Mouse (Mus musculus) cerebellum, postnatal 36 days (tissue): ENCODE measurements around the gene Rlbp1.

ENCODE experiments used
- DNase-seq, 2 experiments: peaks; one replicate each; pipeline ENCODE4 v3.0.0; 2021 to 2022; ENCODE audit warnings: mixed read lengths in 2 of 2

The Rlbp1 gene

GRCm38 (mm10) chr7:79375594-79375993 is 11.3 kb downstream of the Rlbp1 start:
- DNase-seq = no peak

GRCm38 (mm10) chr7:79374017-79374416 is 12.8 kb downstream of the Rlbp1 start:
- no peak for DNase-seq

GRCm38 (mm10) chr7:79371321-79371879 is 15.4 kb downstream of the Rlbp1 start:
- DNase-seq = peak; percentile 50

- DNase-seq = no peak
These were observed 17.4 kb downstream of the Rlbp1 start for GRCm38 (mm10) chr7:79369416-79369815.

GRCm38 (mm10) chr7:79368664-79369063 is 18.2 kb downstream of the Rlbp1 start:
- no peak for DNase-seq

- DNase-seq = peak in 1 of 2 experiments; percentile 19
These were observed 23.3 kb downstream of the Rlbp1 start for GRCm38 (mm10) chr7:79363370-79364043.

- no peak for DNase-seq
These were observed 24.0 kb downstream of the Rlbp1 start for GRCm38 (mm10) chr7:79362830-79363229.

GRCm38 (mm10) chr7:79362208-79362607 is 24.6 kb downstream of the Rlbp1 start:
- DNase-seq = no peak

- DNase-seq = no peak
These were observed 26.8 kb downstream of the Rlbp1 start for GRCm38 (mm10) chr7:79360056-79360455.

GRCm38 (mm10) chr7:79359183-79359435 is 27.7 kb downstream of the Rlbp1 start:
- DNase-seq = no peak

- no peak for DNase-seq
These were observed 28.3 kb downstream of the Rlbp1 start for GRCm38 (mm10) chr7:79358350-79359182.

GRCm38 (mm10) chr7:79349738-79350386 is 37.0 kb downstream of the Rlbp1 start:
- DNase-seq = peak; percentile 74 to 84

GRCm38 (mm10) chr7:79348816-79349215 is 38.0 kb downstream of the Rlbp1 start:
- DNase-seq = no peak

GRCm38 (mm10) chr7:79347108-79347813 is 39.6 kb downstream of the Rlbp1 start:
- no peak for DNase-seq

GRCm38 (mm10) chr7:79346555-79347075 is 40.2 kb downstream of the Rlbp1 start:
- no peak for DNase-seq

- DNase-seq = peak; percentile 45 to 52
These were observed 40.9 kb downstream of the Rlbp1 start for GRCm38 (mm10) chr7:79345902-79346301.

- DNase-seq = no peak
These were observed 50.4 kb downstream of the Rlbp1 start for GRCm38 (mm10) chr7:79336362-79336910.

GRCm38 (mm10) chr7:79333419-79333818 is 53.4 kb downstream of the Rlbp1 start:
- no peak for DNase-seq

- DNase-seq = no peak
These were observed 55.7 kb downstream of the Rlbp1 start for GRCm38 (mm10) chr7:79331197-79331596.

- peak in 1 of 2 experiments; percentile 36 for DNase-seq
These were observed 58.1 kb downstream of the Rlbp1 start for GRCm38 (mm10) chr7:79328769-79329168.
